Mouse (Mus musculus): ENCODE results near the gene Csmd2.
"Not testable (repeated sequence)": the region's sequence is repeated elsewhere in the genome, so short reads cannot be mapped to it uniquely, and the experiment has no call there.

Gene Csmd2

DNA sequence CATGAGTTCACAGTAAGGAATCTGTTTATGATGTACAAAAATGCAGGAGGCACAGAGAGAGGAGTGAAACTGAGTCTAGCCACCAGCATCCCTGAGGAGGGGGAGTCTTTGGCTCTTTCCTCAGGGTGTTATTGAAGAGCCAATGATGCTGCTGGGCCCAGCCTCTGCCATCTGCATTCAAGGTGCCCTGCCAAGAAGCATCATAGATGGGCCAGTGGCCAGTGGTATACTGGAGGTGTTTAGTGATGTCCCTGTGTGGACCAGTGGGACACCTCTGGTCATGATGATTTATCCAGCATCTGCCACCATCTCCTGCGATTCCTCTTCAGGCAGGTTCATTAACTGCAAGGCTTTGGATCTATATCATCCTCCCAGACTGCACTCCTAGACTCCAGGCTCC is 61.1 kb downstream of the Csmd2 start:
- no peak for DNase-seq

DNA sequence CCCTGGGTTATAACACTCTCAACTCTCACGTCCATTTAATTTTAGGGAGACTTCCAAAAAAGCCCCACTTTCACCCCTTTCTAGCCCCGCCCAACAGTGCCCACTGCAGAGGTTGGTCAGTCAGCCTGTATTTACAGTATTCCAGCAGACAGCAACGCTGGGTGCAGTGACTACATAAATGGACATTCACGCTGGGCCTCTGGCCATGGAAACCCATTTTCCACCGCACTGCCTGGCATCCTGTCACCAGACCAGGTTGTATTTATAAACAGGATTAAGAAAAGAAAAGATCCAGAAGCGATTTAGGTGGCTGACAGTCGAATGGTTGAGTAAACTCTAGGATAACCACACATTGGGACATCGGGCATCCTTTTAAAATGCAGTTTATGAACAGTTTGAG is 65.0 kb downstream of the Csmd2 start:
- no peak for DNase-seq

DNA sequence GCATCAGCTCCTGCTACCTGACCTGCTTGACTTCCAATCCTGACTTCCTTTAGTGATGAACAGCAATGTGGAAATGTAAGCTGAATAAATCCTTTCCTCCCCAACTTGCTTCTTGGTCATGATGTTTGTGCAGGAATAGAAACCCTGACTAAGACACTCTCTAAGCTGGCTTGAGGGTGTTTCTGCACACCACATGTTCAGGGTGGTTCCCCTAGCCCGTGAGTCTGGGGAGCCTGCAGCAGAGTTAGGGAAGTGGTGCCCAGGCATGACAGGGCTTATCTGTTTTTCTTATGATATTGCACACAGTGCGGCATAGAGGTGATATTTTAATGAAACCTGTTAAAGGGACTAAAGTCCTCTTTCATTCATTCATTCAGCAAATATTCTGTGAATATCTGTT is 73.6 kb downstream of the Csmd2 start:
- not testable (repeated sequence) for DNase-seq

DNA sequence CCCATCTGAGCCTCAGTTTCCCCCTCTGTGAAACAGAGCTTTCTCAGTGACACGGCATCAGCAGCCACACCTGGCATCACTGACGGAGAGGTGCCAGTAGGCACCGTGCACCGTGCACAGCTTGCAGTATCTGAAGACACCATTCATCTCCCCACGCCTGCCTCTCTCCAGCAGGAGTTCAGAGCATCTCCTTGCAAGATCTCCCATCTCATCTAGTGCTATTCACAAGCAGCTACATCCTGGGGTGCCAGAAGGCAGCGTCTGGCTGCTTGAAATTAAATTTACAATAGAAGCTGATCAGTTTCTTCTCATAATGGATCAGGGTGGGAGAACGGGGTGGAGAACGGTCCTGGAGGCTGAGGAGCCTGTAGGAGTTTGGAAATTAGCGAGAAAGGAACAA is 79.5 kb downstream of the Csmd2 start:
- DNase-seq: no peak

DNA sequence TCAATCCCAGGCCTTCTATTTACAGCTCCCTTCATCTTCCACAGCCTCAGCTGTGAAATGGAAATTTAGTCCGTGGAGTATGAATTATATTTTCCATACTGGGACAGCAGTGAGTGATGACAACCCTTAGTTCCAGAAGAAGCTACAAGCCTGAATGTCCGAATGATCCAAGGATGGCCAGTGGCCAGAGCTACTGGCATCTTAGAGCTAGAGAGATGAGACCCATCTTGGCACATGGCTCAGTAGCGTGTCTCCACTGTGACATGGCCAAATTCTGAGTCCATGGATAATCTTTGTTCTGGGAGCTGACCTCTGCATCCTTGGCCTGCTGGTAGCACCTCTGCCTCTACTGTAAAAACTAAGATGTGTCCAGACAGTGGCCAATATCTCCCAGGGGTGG is 96.8 kb downstream of the Csmd2 start:
- DNase-seq: no peak

DNA sequence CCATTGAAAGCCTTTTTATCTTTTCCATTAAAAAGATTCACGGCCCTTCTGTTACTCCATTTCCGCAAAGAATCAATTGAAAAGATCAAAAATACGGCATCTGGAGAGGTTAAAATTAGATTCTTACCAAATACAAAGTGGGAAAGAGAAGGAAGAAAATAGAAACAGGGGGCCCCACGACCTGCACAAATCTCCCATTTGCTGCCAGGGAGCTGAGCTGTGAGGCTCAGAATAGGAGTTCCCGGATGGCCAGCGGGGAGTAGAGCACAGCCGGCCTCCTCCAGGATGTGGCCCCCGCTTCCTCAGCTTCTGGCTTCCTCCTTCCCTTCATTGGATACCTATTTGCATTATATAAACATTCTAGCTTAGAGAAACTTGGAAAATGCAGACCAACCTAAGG is 97.4 kb downstream of the Csmd2 start:
- DNase-seq: no peak

DNA sequence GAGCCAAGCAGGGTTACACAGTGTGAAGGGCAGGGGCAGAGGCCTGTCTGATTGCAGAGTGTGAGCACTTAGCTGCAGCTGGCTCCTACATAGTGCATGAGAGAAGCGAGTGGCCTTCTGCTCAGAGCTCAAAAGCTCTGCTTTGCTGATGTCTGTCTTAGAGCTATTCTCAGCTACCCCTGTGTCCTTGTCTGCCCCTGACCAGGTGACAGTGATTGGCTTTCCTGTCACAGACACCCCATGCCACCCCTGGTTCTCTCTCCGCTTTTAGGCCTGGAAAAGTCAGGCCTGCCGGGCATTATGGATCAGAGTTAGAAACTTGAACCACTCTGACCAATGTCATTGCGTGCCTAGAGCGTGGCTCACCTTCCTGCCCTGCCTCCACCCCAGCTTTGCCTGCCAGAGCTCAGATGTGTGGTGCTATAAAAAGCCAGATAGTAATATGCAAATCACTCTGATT is 99.5 kb downstream of the Csmd2 start:
- DNase-seq: no peak

DNA sequence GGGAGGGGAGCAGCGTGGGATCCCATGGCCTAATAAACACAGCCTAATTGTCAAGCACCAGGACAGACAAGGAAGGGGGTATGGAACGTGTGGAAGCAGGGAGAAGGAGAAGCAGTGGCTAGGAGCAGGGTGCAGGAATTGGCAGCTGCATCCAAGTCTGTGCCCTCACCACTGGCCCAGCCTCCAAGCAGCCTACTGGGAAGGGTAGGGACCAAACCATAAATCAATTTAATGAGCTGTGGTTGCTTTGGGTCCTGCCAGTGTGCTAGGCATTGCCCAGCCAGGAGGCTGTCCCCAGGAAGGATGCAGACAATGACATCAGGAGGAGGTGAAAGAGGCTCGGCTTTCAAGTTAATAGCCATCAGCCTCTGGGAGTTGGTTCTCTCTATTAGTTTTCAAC is 100.0 kb downstream of the Csmd2 start:
- no peak for DNase-seq

DNA sequence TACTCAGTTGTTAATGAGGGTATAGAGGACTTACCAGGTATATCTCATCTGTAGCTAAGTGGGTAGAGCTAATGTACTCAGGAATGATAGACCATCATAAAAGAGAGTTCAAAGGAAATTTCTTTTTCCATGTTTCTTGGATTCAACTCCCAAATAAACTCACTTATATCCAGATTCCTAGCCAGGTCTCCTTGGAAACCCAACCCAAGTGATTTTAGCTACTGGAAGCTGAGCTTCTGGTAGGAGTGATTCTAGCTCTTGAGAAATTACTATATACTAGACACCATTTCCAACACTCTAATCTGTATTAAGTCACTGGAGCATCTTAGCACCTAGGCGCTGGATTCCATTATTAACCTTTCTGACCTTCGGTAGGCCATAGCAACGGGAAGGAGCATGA is 100.6 kb downstream of the Csmd2 start:
- DNase-seq: no peak

DNA sequence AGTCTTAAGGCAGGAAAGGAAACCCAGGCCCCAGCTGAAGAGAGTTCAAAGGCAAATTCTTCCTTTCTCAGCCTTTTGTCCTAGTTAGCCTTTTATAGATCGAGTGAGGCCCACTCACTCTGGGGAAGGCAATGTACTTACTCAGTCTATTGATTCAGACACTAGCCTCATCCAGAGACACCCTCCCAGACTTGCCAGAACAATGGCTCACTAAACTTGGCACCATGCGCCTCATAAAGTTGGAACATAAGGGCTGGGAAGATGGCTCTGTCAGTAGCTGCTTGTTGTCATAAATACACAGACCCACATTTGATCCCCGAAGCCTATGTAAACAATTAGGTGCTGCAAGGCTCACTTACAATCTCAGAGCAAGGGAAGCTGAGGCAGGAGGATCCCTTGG is 104.3 kb downstream of the Csmd2 start:
- no peak for DNase-seq

DNA sequence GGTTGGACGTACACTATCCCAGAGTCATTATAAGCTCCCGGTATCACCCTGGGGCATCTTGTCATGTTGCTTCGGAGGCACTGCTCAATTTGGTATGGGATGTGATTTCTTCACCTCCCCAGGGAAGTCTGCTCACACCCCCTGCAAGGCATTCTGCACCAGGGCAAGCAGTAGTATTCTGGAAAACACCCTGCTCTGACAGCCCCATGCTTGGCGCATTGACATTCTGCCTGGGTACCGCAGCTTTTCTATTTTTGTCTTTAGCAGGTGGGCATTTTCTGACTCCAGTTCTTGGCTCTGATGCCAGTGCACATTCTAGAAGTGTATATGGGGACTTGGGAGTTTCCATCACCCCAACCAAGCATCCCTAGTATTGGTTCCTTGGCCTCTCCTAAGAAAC is 111.9 kb downstream of the Csmd2 start:
- DNase-seq: no peak

DNA sequence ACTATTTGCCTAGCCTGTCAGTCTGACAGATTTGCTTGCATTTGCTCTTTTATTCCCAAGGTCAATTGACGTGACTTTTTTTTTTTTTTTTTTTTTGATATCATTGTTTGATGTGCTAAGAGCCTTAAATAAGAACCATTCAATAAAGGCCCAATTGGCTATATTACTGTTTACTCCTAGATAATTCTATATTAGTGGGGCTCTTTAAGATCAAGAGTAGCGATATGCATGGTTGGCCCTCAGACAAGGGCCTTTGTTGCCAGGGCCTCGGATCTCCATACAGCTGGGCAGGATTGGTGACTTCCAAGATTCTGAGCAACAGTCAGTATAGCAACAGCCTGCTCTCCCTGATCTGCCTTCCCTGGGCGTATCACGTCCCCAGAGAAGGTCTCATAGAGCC is 112.9 kb downstream of the Csmd2 start:
- DNase-seq: no peak

DNA sequence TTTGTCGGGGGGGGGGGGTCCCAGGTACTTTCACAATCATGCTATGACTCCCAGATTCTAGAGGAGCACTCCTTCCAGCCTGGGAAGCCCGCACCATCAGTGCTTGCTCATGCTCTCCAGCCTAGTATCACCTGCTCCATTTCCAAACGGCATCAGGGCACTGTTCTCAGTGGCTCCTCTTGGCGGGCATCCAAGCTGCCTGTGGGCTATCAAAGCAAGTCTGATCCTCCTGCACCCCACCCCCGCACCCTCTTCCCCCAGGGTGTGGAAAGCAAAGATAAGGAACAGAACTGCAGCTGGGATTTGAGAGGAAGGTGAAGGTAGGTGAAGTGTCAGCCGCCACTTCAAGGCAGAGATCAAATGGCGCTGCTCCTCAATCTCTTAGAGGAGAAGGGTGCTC is 128.7 kb downstream of the Csmd2 start:
- no peak for DNase-seq

DNA sequence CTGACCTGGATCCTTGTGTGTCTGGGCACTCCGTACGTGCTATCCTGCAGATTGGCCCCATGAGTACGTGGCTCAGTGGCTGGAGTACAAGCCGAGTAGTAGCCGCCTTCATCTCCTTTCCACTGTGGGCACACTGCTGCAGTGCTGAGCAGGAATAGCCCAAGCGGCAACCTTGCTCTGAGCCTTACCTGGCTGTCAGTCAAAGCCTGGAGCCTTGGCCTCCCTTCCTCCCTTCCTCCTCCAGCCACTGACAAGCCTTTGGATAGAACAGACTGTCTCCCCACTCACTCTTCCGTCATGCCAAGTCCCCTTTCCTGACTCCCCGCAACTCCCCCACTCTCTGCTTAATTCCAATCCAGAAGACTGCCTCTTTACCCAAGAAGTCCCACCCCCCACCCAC is 135.6 kb downstream of the Csmd2 start:
- DNase-seq: no peak

DNA sequence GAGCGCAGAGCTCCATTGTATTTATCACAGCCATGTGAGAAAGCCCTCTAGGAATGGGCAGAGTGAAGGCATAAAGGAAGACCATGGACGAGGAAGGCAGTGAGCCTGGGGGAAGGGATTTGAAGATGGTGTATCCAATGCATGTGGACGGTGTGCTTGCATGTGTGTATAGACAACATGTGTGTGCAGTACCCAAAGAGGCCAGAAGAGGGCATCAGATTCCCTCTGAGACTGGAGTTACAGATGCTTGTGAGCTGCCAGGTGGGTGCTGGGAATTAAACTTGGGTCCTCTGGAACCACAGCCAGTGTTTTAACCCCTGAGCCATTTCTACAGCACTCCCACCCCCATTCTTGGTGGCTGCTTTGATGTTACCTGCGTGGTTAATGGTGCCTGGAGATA is 137.1 kb downstream of the Csmd2 start:
- DNase-seq: no peak

DNA sequence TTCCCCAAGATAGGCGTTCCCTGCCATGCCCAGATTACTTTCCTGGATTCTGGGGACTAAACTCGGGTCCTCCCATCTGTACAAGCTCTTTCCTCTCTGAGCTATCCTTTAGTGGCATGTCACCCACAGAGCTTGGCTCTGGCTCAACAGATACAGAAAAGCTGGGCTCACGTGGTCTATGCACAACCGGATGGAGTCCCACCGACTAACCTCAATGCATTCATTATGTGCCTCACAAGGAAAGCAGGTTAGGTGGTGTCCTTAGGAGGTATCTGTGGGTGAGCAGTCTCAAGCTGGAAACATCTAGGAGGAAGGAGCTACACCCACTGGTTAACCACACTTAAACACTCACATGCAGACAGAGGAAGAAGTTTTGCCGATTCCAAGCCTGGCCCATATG is 140.9 kb downstream of the Csmd2 start:
- no peak for DNase-seq

DNA sequence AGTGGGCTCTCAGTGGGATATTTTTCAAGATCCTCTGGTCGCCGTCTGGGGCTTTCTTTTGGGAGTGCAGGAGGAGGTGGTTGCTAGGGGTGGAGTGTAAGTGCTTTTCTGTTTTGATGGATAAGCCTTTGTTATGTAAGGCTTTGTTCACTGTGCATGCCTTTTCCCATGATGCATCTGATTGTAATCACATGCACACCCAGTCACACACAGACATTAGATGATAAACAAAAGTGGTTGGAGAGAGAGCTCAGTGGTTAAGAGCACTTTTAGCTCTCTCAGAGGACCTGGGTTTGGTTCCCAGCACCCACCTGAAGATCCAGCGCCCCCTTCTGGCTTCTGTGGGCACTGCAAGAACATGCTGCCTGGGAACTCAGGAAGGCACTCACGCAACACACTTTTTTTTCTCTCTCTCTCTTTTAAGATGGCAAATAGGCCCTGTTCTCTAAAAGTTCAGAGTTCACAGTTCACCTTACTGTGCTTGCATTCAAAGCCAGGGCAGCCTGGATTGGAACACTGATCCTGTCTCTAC is 143.0 kb downstream of the Csmd2 start:
- no peak for DNase-seq

DNA sequence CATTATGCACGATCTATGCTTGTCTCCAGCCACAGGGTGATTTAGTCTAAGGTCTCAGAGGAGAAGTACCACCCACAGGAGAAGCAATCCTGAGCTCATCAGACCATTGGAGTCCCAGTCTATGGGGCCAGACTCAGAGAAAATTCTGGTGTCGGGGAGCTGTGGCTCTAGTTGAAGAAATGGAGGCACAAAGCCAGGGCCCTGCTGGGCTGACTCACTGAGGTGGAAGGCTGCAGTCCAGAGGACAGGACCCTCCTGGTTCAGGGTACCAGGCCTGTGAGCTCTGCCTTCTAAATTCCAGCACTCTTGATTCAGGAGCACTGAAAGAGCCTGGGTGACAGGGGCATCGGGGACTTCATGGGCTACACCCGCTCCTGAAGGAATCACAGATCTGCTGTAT is 144.0 kb downstream of the Csmd2 start:
- no peak for DNase-seq

DNA sequence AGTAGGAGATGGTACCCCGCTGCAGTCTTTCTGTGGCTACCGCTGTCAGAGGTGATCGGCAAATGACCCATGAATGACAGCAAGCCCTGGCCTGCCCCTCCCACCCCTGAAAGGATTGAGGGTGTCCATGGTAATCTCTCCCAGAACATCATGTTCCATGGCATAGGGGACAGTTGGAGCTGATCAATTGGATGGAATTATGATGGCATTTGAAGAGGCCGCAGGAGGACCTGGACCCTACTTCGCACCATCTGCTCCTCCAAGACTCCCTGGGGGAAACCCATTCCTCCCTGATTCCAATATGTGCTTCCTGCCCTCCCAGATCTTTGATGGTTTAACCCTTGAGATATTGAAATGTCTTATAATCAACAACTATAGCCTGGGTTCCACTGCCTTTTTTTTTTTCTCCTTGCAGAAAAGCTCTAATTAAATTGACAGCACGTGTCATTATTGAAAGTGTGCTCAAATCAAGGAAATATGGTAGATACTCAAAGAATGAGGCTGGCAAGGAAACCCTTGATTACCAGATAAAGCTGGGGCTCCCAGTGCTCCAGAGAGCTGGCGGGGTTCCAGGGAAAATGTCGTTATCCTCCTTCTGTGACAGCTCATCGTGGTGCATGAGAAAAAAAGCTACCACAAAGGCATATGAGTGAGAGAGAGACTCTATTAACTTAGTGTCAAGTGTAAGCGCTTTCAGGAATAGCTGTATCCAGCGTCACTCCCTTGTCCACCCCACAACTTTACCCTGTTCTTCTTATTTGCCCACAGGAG is 145.4 kb downstream of the Csmd2 start:
- no peak for DNase-seq

DNA sequence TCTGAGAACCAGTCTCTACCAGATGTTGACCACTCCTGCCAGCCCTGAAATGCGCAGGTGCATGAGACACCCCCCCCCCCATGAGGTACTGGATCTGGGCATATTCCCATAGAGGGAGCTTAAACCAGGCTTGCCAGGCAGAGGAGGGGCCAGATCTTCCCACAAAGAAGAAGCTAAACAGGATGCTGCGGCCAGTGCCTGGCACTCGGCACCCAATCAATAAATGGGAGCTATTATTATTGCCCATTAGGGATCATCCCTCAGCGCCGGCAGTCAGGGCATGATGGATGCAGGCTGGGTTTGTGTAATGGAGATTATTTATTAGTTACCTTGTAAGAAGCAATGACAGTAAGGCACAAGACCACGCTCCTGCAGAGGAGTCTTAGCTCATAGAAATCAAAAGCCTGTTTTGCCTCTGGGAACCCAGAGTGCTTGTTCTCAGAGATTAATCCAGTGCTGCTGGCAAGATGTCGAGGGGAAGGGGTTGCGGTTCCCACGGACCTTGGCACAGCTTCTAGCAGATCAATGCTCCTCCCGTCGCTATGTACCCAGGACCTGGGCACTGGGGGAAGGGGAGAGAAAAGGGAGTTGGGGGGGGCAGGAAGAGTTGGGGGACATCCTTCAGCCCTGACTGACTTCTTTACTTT is 146.8 kb downstream of the Csmd2 start:
- DNase-seq: no peak

DNA sequence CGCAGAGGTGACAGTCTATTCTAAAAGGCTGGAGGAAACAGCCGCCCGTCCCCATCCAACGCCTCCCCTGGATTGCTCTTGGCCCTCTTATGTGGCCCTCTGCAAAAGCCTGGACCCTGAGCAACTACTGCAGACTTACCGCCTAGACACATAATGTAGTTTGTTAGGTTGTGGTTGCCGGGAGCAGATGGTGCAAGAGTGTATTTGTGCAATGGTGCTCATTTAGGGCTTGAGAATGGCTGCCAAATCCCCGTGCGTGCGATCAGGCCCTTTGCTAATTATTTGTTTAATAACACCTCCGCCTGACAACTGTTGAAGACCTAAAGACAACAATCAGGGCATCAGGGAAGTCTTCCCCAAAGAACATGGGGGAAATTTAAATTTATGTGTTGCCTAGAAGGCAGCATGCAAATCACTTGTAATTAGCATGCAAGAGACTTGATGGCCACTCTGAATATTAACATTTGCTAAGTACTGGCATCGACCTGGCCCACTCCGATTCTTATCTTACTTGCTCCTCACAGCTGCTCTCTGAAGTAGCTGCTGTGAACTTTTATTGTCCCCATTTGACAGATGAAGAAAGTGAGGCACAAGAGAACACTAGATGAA is 147.5 kb downstream of the Csmd2 start:
- no peak for DNase-seq

DNA sequence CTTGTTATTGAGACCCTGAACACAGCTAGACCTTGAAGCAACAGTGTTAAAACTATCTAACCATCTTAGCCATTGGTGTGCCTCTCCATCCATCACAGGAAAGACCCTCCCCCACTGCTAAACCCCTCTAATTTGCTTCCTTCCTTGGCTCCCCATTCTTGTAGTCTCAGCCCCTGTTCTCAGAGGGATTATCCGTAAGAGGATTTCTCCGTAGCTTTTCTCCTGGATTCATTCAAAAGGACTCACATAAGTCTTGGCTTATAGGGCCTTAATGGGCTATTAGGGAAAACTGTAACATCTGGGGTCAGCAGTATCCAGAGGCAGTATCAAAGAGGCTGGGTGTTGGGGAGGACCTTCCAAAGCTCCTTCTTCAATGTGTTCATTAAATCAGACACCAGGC is 152.3 kb downstream of the Csmd2 start:
- DNase-seq: no peak

DNA sequence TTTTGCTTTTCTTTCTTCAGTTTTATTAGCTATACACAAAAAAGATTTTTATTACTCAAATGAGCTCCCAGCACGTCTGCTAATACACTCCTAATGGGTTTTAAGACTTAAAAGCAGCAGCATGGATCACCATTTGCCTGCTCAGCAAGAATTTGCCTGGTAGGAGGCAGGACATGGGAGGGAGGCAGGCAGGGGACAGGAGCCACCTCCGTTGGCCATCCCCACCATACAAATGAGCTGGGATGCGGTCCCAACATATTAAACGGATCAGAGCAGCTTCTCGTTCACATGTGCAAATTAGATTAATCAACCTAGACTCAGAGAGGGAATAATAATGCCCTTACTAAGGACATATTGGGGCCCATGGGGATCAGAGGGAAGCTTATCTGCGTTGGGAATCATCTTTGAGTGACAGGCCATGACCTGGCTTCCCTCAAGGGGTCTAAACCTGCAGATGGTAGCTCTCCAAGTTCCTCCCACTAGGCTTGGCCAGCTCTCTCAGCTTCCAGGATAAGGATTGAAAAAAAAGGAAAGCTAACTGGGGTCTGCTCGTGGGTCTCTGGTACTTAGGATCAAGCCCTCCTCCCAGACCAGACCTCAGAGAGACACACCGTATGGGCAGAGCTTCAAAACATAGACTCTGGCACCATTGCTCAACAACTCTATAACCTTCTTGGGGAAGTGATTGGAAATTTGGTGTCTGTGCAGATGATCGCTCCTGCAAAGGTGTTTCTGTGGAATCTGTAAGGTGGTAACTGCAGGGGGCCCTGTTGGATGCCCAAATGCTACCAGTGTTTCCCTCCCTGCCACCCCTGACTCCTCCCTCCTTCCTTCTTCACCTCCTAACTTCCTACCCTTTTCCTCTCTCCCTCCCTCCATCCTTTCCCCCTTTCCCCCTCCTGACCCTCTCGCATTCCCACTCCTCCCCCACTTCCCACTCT is 153.8 kb downstream of the Csmd2 start:
- no peak for DNase-seq

All from lung, postnatal 10 days (tissue).